Mouse (Mus musculus) v-Abl transformed pro-B cells (cell line): ENCODE results near the gene Slc35e2.

Source experiments
- in situ Hi-C, 2 experiments: fragments of 400-800 bp; cut with MboI; formaldehyde crosslinking; loops; one replicate each; pipeline ENCODE4 v1.15.1; 2025; ENCODE audit not compliant: unreplicated experiment in 2 of 2

Gene Slc35e2

DNA sequence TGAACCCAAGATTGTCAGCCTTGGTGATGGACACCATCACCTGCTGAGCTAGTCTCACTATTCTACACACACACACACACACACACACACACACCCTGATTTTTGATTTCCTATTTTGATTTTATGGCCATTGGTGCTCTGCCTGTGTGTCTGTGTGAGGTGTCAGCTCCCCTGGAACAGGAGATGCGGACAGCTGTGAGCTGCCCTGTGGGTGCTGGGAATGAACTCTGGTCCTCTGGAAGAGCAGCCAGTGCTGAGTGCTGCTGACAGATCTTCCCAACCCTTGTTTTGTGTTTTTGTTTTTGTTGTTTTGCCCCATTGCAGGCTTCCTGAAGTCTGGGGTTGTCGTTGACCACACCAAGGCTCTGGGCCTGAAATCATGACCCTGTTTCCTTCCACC, 28.1 kb upstream of the Slc35e2 start:
- in situ Hi-C loops: loop anchor here (10.0 to 25.0 kb wide), 3 partner anchors 478 to 1411 kb away; partner anchors contain the start of genes Hes5 (in 1 of the 2), Megf6 (in 1 of the 2), Pank4 (in 1 of the 2) and Tprgl (in 1 of the 2)

DNA sequence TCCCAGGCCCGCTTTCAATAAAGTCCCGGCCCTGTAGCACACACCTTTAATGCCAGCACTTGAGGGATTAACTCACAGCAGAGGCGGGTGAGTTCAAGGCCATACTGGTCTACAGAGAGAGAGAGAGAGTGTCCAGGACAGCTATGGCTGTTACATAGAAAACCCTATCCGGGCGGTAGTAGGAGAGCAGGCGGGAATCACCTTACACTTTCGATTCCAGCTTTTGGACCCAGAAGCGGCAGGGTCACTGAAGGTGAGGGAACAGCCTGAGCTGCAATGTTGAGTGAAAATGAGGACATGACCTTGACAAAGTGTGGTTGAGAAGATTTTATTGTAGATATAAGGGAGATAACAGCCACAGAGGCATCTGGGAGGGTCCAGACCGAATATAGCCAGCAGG, 27.3 kb upstream of the Slc35e2 start:
- in situ Hi-C loops: loop anchor here (10.0 to 25.0 kb wide), 3 partner anchors 479 to 1412 kb away; partner anchors contain the start of genes Hes5 (in 1 of the 2), Megf6 (in 1 of the 2), Pank4 (in 1 of the 2) and Tprgl (in 1 of the 2)

DNA sequence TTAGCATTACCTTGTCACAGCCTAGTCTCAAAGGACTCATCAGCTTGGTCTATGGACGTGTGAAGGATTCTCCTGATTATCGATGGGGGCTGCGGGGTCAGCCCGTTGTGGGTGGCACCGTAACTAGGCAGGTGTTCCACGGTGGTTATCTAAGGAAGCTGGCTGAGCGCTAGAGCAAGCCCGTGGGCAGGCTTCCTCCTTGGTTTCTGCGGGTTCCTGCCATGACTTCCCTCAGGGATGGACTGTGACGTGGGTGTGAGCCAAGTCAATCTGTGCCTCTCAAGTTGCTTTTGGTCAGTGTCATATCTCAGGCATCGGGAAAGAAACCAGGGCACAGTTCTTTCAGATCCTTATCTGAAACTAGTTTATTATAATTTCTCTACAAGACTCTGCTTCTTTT, 26.3 kb upstream of the Slc35e2 start:
- in situ Hi-C loops: loop anchor here (5.0 to 25.0 kb wide), 6 partner anchors 253 to 1413 kb away; partner anchors contain the start of genes Hes5 (in 1 of the 2), Megf6 (in 1 of the 2), Morn1 (in 1 of the 2) and Pank4 (in 1 of the 2)

DNA sequence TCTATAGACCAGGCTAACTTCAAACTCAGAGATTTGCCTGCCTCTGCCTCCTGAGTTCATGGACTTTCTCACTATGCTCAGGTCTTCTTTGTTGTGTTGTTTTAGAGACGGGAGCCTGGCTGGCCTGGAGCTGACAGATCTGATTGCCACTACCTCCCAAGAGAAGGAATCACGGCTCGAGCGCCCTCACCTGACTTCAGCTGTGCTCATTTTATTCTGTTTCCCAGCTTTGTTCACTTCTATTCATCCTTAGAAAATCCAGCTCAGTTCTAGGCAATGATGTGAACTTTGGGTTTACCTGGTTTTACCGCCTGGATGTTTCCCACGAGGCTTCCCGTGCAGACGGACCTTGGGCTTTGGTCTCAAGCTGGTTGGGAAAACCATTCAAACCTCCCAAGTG, 25.7 kb upstream of the Slc35e2 start:
- in situ Hi-C loops: loop anchor here (5.0 to 25.0 kb wide), 4 partner anchors 253 to 638 kb away; partner anchors contain the start of genes Morn1 (in 1 of the 2), Rer1 (in 1 of the 2) and Tnfrsf14 (in 1 of the 2)

DNA sequence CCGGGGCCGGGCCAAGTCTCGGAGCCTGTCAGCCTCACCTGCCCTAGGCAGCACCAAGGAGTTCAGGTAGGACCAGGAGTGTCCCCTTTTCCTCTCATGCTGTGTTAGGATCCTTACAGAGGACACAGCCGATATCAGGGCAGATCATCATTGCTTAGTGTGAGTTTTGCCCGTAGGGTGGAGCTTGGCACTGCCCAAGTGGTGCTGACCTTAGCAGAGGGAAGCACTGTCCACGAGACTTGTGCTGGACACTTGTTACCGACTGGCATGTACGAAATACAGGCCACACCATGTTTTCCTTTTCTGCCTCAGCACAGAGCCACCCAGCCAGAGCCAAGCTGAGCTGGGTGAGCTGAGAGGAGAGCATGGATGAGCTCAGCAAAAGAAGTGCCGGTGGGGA, 24.1 kb upstream of the Slc35e2 start:
- in situ Hi-C loops: loop anchor here (5.0 to 25.0 kb wide), 4 partner anchors 255 to 640 kb away; partner anchors contain the start of genes Morn1 (in 1 of the 2), Rer1 (in 1 of the 2) and Tnfrsf14 (in 1 of the 2)

DNA sequence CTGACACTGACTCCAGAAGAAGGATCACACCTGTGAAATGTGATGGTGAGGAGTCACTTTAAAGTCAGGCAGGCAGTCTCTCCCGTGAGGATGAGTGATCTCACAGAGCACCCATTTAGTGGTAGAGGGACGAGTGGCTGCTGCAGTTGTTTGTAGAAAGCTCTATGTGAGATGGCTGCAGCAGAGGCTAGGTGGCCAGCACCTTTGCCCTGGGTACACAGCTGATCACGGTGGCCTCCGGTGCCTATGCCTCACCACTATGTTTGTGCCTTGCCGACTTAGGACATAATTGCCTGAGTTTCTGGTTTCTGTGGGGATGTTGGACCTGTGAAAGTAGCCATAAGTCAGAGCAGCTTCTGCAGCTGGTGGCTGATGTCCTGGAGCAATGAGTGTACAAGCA, 23.5 kb upstream of the Slc35e2 start:
- in situ Hi-C loops: loop anchor here (5.0 to 25.0 kb wide), 4 partner anchors 255 to 640 kb away; partner anchors contain the start of genes Morn1 (in 1 of the 2), Rer1 (in 1 of the 2) and Tnfrsf14 (in 1 of the 2)

DNA sequence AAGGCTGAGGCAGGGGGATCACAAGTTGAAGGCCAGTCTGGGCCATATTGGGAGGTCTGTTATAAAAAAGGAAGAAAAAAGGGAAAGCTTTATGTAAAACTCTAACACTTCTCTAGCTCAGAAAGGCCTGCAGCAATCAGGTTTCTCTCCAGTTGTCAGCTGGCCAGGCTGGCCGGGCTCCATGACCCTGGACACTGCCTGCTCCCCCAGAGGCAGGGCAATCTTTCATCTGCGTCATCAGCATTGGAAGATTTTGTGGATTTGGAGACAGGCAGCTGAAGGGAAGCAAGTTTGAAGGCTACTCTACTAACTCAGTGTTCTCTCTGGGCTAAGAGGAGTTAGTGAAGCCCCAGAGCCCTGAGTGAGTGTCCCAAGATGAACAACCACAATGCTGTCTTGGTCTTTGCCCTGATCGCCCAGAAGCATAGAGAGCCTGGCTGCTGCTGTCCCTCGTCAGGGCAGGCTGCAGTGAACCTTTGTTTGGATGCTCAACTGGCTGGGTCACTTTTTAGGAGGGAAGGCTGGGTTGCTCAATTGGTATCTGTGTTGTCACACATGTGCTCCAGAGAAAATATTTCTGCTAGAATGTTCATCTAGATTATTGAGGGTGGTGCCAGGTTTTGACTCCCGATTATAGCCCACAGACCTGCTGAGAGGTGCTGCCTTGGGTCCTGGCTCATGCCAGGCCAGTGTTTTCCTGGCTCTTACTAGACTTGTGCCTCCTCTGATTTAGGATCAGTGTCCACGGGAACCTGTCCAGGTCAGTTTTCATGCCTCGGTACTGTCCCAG, 22.7 kb upstream of the Slc35e2 start:
- in situ Hi-C loops: loop anchor here (5.0 to 25.0 kb wide), 4 partner anchors 256 to 641 kb away; partner anchors contain the start of genes Morn1 (in 1 of the 2), Rer1 (in 1 of the 2) and Tnfrsf14 (in 1 of the 2)

DNA sequence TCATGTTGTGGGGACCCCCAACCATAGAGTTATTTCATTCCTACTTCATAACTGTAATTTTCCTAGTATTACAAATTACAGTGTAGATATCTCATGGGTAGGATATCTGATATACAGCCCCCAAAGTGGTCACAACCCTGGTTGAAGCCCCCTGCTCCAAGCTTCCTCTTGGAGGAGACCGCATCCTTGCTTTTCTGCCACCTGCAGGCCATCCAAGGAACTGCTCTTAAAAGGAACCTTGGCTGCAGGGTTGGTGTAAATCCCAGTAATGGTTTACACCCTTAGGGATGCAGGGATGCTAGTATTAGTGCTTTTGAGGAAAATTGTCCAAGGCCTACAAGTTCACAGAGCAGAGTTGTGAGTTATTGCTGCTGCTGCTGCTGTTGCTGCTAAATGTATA, 20.8 kb upstream of the Slc35e2 start:
- in situ Hi-C loops: loop anchor here (25.0 kb wide), 2 partner anchors 493 to 643 kb away; partner anchors contain the start of genes Morn1 (in 1 of the 2), Rer1 (in 1 of the 2) and Tnfrsf14 (in 1 of the 2)

DNA sequence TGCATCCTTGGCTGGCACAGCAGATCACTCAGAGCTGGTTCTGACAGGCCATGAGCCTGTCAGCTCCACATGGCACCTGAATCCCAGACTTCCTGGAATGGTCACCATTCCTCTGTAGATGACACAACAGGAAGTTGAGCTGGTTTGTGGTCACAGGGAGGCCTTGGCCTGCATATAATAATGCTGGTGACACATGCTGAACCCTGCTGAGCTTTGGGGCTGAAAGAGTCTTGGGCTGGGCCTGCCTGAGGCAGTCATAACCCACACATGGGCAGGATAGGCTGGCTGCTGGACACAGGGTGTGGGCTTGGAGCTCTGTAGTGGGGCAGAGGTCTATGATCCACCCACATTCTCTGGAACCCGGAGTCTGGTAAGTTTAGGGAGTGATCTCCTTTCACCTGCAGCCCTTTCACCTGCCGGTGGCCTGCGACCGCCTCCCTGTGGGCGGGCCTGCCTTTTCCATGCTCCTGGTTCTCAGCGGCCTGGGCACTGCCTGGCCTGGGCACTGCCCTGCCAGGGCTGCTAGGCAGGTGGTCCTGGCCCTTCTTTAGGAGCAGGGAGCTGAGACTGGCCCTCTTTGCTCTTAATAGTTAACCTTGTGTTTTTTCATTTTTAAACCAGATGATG, 18.8 kb upstream of the Slc35e2 start:
- in situ Hi-C loops: loop anchor here (25.0 kb wide), 2 partner anchors 495 to 645 kb away; partner anchors contain the start of genes Morn1 (in 1 of the 2), Rer1 (in 1 of the 2) and Tnfrsf14 (in 1 of the 2)

DNA sequence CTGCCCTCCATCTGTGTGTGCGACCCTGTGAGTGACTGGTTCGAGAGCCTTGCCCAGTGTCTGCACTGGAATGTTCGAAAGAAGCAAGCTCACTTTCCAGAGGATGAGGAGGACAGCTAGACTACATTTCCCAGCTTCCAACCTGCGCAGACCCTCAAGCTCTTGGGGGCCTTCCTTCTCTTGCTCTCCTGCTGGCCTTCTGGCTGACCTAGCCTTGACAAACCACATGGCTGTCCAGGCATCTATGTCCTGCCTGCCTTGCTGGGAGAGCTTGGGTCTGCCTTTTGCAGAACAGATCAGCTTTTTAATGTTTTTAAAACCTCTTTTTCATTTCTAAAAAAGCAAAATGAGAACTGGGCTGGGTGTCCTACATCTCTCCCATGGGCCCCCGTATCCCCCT, 11.9 kb upstream of the Slc35e2 start:
- in situ Hi-C loops: loop anchor here (25.0 kb wide), 2 partner anchors 502 to 652 kb away; partner anchors contain the start of genes Morn1 (in 1 of the 2), Rer1 (in 1 of the 2) and Tnfrsf14 (in 1 of the 2)

DNA sequence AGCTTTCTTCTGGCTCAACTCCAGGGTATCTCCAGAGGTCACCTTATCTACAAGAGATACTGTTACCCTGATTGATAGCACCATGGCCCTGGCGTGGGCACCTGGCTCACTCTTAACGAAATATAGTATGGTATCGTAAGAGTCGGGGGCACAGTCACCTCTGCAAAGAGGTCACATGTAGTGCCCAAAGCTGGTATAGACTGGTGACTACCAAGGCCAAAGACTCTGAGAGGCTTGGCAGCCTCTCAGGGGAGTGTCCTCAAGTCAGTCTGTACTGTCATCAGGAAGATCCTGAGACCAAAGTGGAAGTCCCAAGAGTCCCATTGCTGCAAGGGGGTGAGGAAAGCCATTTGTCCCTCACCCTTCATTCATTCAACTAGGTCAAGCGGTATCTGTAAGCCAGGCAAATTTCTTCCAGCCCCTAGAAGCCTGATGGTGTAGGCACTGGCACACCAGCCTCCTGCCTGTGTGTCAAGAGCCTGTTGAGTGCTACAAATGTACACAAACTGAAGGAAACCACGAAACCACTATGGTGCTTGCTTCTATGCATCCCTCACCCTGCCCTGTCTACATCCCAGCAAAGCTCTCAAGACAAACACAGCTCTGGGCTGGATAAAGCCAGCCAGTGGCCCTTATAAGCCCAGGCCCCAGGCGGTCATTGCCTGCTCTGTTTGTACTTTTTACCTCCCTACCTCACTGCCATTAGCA, 10.1 kb upstream of the Slc35e2 start:
- in situ Hi-C loops: loop anchor here (25.0 kb wide), 2 partner anchors 504 to 654 kb away; partner anchors contain the start of genes Morn1 (in 1 of the 2), Rer1 (in 1 of the 2) and Tnfrsf14 (in 1 of the 2)

DNA sequence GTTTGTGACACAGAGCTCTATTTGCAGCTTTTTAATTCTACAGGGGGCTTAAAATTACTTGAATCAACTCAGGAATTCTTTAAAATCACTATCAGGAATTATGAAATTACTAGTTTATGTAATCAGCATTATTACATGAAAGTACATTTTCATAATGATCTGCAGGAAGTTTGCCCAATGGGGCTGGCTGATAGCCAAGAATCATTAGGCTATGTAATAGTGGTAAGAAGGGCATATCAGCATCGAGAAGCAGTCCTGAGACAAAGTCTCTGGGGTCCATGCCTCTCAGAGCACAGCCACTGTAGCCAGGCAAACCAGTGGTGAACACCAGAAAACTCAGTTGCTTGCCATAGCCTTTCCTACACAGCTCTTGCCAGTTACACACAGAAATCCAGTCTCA, 7.4 kb upstream of the Slc35e2 start:
- in situ Hi-C loops: loop anchor here (25.0 kb wide), 2 partner anchors 506 to 656 kb away; partner anchors contain the start of genes Morn1 (in 1 of the 2), Rer1 (in 1 of the 2) and Tnfrsf14 (in 1 of the 2)

DNA sequence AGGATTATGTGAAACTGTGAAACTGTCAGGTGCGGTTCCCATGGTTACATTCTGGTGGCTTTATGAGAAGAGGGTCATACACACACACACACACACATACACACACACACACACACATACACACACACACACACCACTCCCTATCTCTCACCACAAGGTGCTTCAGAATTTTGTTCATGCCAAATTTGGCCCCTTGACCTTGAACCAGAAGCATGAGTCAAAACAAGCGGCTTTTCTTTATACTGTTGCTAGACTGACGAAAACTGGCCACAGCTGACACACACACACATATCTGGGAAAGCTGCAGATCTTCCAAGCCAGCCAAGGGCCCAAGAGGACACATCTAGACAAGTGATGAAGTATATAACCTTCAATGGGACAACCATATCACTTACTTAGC, 5.4 kb upstream of the Slc35e2 start:
- in situ Hi-C loops: loop anchor here (25.0 kb wide), 2 partner anchors 508 to 658 kb away; partner anchors contain the start of genes Morn1 (in 1 of the 2), Rer1 (in 1 of the 2) and Tnfrsf14 (in 1 of the 2)

DNA sequence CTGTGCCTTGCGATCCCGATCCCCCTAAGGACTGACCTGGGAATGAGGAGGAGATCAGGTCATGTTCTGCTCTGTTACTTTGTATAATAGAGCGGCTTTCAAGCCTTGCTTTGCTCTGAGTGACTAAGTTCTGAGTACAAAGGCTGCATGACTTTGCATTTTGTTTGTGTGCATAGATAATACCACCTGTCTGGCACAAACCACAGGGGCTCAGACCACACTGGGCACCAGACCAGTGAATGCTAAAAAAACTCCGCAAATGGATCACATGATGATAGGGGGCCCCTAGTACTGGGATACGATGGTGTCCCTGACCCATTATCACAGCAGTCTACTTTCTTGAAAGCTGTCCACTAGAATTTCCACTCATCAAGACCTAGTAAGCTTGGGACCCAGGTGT, 4.6 kb upstream of the Slc35e2 start:
- in situ Hi-C loops: loop anchor here (25.0 kb wide), 2 partner anchors 509 to 659 kb away; partner anchors contain the start of genes Morn1 (in 1 of the 2), Rer1 (in 1 of the 2) and Tnfrsf14 (in 1 of the 2)

DNA sequence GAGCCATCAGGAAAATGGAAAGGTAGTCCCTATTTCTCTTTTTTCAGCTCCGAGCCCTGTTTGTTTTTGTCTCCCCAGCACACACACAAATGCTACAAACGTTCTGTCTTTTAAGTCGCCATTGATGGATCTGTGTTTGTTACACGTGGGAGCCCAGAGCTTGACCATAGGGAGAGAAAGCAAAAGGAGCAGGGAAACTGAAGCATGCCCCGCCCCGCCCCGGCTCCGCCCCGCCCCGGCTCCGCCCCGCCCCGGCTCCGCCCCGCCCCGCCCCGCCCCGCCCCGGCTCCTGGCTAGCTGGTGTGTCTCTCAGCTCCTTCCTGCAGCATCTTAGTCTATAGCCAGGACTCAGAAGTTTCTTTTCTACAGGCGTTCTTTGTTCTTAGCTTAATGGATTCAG, 2.7 kb upstream of the Slc35e2 start:
- in situ Hi-C loops: loop anchor here (25.0 kb wide), 2 partner anchors 511 to 661 kb away; partner anchors contain the start of genes Morn1 (in 1 of the 2), Rer1 (in 1 of the 2) and Tnfrsf14 (in 1 of the 2)

DNA sequence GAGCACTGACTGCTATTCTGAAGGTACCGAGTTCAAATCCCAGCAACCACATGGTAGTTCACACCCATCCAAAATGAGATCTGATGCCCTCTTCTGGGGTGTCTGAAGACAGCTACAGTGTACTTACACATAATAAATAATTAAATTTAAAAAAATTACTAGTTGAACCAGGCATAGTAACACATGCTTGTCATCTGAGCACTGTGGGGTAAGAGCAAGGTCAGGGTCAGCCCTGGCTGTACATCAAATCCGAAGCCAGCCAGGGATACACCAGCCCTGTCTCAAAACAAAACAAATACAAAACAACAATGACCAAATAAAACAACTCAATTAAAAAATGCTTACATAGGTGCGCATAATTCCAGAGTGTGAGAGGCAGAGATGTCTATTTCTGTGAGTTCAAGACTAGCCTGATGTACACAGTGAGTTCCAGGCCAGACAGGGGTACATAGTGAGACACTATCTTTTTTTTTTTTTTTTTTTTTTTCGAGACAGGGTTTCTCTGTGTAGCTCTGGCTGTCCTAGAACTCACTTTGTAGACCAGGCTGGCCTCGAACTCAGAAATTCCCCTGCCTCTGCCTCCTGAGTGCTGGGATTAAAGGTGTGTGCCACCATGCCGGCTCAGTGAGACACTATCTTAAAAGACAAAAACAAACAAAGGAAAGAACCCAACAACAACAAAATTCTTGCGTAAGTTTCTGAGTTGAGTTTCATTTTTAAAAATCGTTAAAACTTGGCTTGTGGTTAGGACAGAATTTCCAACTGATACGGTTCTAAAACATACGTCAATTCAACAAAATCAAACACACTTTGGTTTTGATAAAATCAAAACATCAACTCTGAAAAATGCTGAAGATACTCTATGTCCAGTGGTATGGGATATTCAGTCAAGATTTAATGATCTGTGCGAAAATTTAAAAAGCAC, 1.1 kb upstream of the Slc35e2 start:
- in situ Hi-C loops: loop anchor here (25.0 kb wide), 2 partner anchors 513 to 663 kb away; partner anchors contain the start of genes Morn1 (in 1 of the 2), Rer1 (in 1 of the 2) and Tnfrsf14 (in 1 of the 2)

DNA sequence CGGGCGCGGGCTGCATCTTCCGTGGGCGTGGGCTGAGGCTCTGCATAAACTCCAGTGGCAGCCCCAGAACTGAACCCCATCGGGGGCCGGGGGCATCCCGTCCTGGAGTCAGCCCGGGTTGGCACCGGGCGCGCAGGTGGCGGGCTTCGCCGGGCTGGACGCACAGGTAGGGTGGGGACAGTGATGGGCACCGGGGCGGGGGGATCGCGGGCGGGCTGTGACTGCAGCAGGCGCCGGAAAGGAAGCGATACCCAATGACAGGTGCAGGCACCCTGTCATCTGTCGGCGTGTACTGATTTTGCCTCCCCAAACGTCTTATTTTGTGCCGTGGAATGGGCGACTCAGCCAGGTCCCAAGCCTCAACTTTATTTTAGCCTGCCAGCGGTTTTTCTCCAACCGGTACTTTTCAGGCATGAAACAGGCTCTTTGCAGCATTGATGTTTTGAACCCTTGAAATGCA, 811 bp downstream of the Slc35e2 start:
- in situ Hi-C loops: no loop called here

DNA sequence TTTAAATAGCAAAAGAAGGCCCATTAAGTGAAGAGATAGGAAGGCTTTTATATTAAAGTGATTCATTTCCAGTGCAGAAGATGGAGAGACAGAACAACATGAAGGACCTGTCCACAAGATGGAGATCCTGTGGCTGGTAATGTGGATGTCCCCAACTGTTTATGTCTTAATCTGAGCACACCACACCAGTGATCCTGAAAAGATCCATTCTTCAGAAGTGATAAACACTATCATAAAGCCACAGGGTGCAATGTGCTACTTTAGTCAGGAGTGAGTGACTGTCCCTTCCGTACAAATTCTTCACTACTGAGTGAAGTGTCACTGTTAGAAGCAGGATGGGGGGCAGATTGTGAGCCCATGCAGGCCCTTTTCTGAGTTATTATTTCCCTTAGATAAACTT, 1.5 kb downstream of the Slc35e2 start:
- in situ Hi-C loops: no loop called here
